Mouse (Mus musculus): ENCODE measurements around the gene Hexim2. TPM values are rescaled to one million over a fixed set of nuclear protein-coding genes. Genes with fewer than 3 reads are reported as not detected.

Gene Hexim2
- 1.7 and 4.5 TPM in 2 replicates for polyA plus RNA-seq (2011; ENCODE audit: insufficient read depth, insufficient read length, low read depth, missing spikeins)

DNA sequence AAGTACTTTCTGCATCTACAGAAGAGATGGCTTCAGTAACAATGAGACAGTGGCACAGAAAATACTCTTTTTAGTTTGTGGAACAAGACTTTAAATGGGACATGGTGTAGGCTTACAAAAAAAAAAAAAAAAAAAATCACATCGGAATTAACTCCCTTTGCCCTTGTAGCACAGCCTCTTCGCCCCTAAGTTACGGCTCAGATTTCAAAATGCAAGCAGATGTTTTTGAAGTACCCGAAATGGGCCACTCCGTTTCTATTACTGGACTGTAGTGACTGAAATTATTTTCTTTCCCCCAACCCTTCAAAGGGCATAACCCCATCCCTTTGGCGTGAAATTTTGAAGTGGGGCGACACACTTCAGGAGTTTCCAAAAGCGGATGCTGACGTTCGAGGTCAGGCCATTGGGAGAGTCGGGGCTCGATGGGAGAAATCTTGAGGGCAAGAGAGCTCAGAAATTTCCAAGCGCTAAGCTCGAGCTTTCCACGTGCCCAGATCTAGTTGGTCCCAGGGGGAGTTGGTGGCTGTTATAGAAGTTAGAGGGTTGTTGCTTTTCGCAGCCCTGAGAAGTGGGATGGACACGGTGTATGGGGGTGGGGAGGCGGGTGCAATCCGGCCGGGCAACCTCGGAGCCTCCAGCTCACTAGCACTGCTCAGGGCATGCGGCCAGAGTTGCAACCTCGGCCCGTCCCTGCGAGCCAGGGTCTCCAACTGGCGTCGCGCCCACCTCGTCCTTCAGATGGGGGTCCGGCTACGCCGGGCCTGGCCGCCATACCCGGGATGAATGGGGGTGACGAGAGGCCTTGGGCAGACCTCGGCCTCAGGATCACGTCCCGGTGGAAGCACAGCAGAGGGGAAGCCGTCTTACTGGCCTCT is at the start of gene Hexim2:
Gene Hexim2 (plus strand): TSS at position 729 of the 875 bp plus-strand sequence.
- peak within 1 kb of the TSS; percentile 86 for H3K4me3 ChIP-seq (ENCODE audit: low read depth, low read length)
- peaks cover 8% of the 10 kb centered on the region; the same call in 1 of the 2 replicates for H3K36me3 ChIP-seq (ENCODE audit: control insufficient read depth, insufficient read depth, low read length, poor library complexity, severe bottlenecking)
- H3K27me3 ChIP-seq (ENCODE audit: control insufficient read depth, insufficient read depth, low read length, poor library complexity, severe bottlenecking) = no peaks in the 10 kb centered on the region
- TF ChIP-seq POLR2A (IDR thresholded peaks at IDR 0.05; ENCODE audit: insufficient read depth, low read length) = no peak
- no peak for TF ChIP-seq CTCF (IDR thresholded peaks at IDR 0.05; ENCODE audit: low read depth, low read length)
- no peak for TF ChIP-seq EP300 (IDR thresholded peaks at IDR 0.05; ENCODE audit: insufficient read depth, low read depth, low read length)
- H3K9me3 ChIP-seq (replicated peaks; ENCODE audit: control insufficient read depth, insufficient read depth, low read length, poor library complexity, severe bottlenecking) = no peaks in the 10 kb centered on the region
- peak within 1 kb of the TSS; percentile 98 for H3K9ac ChIP-seq (ENCODE audit: low read depth, poor library complexity, severe bottlenecking)
- peak within 1 kb of the TSS; percentile 62 for H3K27ac ChIP-seq (ENCODE audit: insufficient read depth, low read length)
- peaks cover 3% of the 10 kb centered on the region for H3K4me1 ChIP-seq (ENCODE audit: control insufficient read depth, insufficient read depth, low read length)

GRCm38 (mm10) chr11:103093306-103093705 is 38.9 kb upstream of the Hexim2 start:
- no peak overlapping the region for H3K27ac ChIP-seq (ENCODE audit: insufficient read depth, low read length)
- peaks cover 12% of the 10 kb centered on the region for H3K4me1 ChIP-seq (ENCODE audit: control insufficient read depth, insufficient read depth, low read length)
- H3K4me3 ChIP-seq (ENCODE audit: low read depth, low read length) = no peak overlapping the region
- TF ChIP-seq POLR2A (IDR thresholded peaks at IDR 0.05; ENCODE audit: insufficient read depth, low read length) = no peak
- TF ChIP-seq CTCF (IDR thresholded peaks at IDR 0.05; ENCODE audit: low read depth, low read length) = no peak
- TF ChIP-seq EP300 (IDR thresholded peaks at IDR 0.05; ENCODE audit: insufficient read depth, low read depth, low read length) = no peak
- H3K27me3 ChIP-seq (ENCODE audit: control insufficient read depth, insufficient read depth, low read length, poor library complexity, severe bottlenecking) = no peaks in the 10 kb centered on the region
- H3K9ac ChIP-seq (ENCODE audit: low read depth, poor library complexity, severe bottlenecking) = no peak overlapping the region
- no peaks in the 10 kb centered on the region for H3K36me3 ChIP-seq (ENCODE audit: control insufficient read depth, insufficient read depth, low read length, poor library complexity, severe bottlenecking)
- no peaks in the 10 kb centered on the region for H3K9me3 ChIP-seq (replicated peaks; ENCODE audit: control insufficient read depth, insufficient read depth, low read length, poor library complexity, severe bottlenecking)

GRCm38 (mm10) chr11:103093862-103094833 is 38.1 kb upstream of the Hexim2 start:
- H3K27ac ChIP-seq (ENCODE audit: insufficient read depth, low read length) = peak overlapping the region; percentile 74
- peaks cover 12% of the 10 kb centered on the region for H3K4me1 ChIP-seq (ENCODE audit: control insufficient read depth, insufficient read depth, low read length)
- peak overlapping the region; percentile 30 for H3K9ac ChIP-seq (ENCODE audit: low read depth, poor library complexity, severe bottlenecking)
- H3K9me3 ChIP-seq (replicated peaks; ENCODE audit: control insufficient read depth, insufficient read depth, low read length, poor library complexity, severe bottlenecking) = no peaks in the 10 kb centered on the region
- H3K4me3 ChIP-seq (ENCODE audit: low read depth, low read length) = no peak overlapping the region
- no peaks in the 10 kb centered on the region for H3K27me3 ChIP-seq (ENCODE audit: control insufficient read depth, insufficient read depth, low read length, poor library complexity, severe bottlenecking)
- TF ChIP-seq EP300 (IDR thresholded peaks at IDR 0.05; ENCODE audit: insufficient read depth, low read depth, low read length) = peak; percentile 65; the same call in 1 of the 2 replicates
- no peak for TF ChIP-seq POLR2A (IDR thresholded peaks at IDR 0.05; ENCODE audit: insufficient read depth, low read length)
- no peaks in the 10 kb centered on the region for H3K36me3 ChIP-seq (ENCODE audit: control insufficient read depth, insufficient read depth, low read length, poor library complexity, severe bottlenecking)

- Histone ChIP-seq H3K9ac (ENCODE audit: low read depth, poor library complexity, severe bottlenecking) (peak overlapping the region; percentile 30), H3K36me3 (ENCODE audit: control insufficient read depth, insufficient read depth, low read length, poor library complexity, severe bottlenecking) (no peaks in the 10 kb centered on the region), H3K27ac (ENCODE audit: insufficient read depth, low read length) (peak overlapping the region; percentile 74), H3K4me1 (ENCODE audit: control insufficient read depth, insufficient read depth, low read length) (peaks cover 12% of the 10 kb centered on the region), H3K27me3 (ENCODE audit: control insufficient read depth, insufficient read depth, low read length, poor library complexity, severe bottlenecking) (no peaks in the 10 kb centered on the region), H3K4me3 (ENCODE audit: low read depth, low read length) (no peak overlapping the region), H3K9me3 (replicated peaks; ENCODE audit: control insufficient read depth, insufficient read depth, low read length, poor library complexity, severe bottlenecking) (no peaks in the 10 kb centered on the region)
- TF ChIP-seq CTCF (IDR thresholded peaks at IDR 0.05; ENCODE audit: low read depth, low read length) (no peak), EP300 (IDR thresholded peaks at IDR 0.05; ENCODE audit: insufficient read depth, low read depth, low read length) (0 out of 2 replicates have a peak, but pooled peaks have one; percentile 32), POLR2A (IDR thresholded peaks at IDR 0.05; ENCODE audit: insufficient read depth, low read length) (no peak)
Observed at GRCm38 (mm10) chr11:103095107-103095670, 37.0 kb upstream of the Hexim2 start.

DNA sequence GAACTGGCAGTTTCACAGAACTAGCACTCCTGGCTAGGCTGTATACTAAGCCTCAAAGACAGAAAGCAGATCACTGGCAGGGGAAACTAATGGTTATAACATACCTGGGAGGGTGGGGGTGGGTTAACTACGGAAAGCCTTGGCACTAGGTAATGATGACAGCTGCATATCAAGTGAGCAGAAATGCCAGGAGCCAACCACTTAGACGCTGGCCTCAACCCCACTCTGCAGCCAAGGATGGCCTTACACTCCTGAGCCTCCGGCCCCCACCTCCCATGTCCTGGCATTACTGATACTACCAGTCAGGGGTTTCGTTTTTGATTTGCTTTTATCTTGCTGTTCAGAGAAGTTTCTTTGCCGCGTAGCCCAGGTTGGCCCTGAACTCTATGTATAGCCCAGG is 36.4 kb upstream of the Hexim2 start:
- no peak overlapping the region for H3K9ac ChIP-seq (ENCODE audit: low read depth, poor library complexity, severe bottlenecking)
- no peak for TF ChIP-seq EP300 (IDR thresholded peaks at IDR 0.05; ENCODE audit: insufficient read depth, low read depth, low read length)
- no peak for TF ChIP-seq POLR2A (IDR thresholded peaks at IDR 0.05; ENCODE audit: insufficient read depth, low read length)
- no peak for TF ChIP-seq CTCF (IDR thresholded peaks at IDR 0.05; ENCODE audit: low read depth, low read length)
- H3K9me3 ChIP-seq (replicated peaks; ENCODE audit: control insufficient read depth, insufficient read depth, low read length, poor library complexity, severe bottlenecking) = no peaks in the 10 kb centered on the region
- H3K27me3 ChIP-seq (ENCODE audit: control insufficient read depth, insufficient read depth, low read length, poor library complexity, severe bottlenecking) = no peaks in the 10 kb centered on the region
- H3K27ac ChIP-seq (ENCODE audit: insufficient read depth, low read length) = 0 out of 2 replicates have a peak overlapping the region, but pooled peaks have one; percentile 12
- no peak overlapping the region for H3K4me3 ChIP-seq (ENCODE audit: low read depth, low read length)
- no peaks in the 10 kb centered on the region for H3K36me3 ChIP-seq (ENCODE audit: control insufficient read depth, insufficient read depth, low read length, poor library complexity, severe bottlenecking)
- H3K4me1 ChIP-seq (ENCODE audit: control insufficient read depth, insufficient read depth, low read length) = peaks cover 12% of the 10 kb centered on the region

Measured in ES-Bruce4 (cell line).